Mouse (Mus musculus) E14TG2a.4 (cell line): ENCODE measurements around the gene Cdhr5.

Source experiments
- H3K27me3 ChIP-seq: 2 replicates; pipeline ENCODE4 v1.6.1; 2014; ENCODE audit warnings: low read length, control low read depth; ENCODE audit not compliant: insufficient read depth
- H3K36me3 ChIP-seq: 2 replicates; pipeline ENCODE4 v1.6.1; 2014; ENCODE audit warnings: low read length, control low read depth; ENCODE audit not compliant: insufficient read depth
- H3K4me1 ChIP-seq: replicated peaks from 2 replicates; pipeline ENCODE4 v1.6.1; 2014; ENCODE audit warnings: low read depth, low read length, control low read depth
- H3K4me3 ChIP-seq: replicated peaks from 2 replicates; pipeline ENCODE4 v1.5.1; 2014; ENCODE audit warnings: mild to moderate bottlenecking, low read length
- H3K9me3 ChIP-seq: 2 replicates; pipeline ENCODE4 v1.6.1; 2014; ENCODE audit warnings: low read length, control low read depth
- CTCF ChIP-seq: conservative IDR thresholded peaks from 2 replicates; pipeline ENCODE4 v1.5.1; 2014; ENCODE audit warnings: low read length
- NANOG ChIP-seq: IDR thresholded peaks from 2 replicates; pipeline ENCODE4 v1.6.1; 2014; ENCODE audit warnings: borderline replicate concordance, low read length, mixed read lengths
- POU5F1 ChIP-seq: IDR thresholded peaks from 2 replicates; pipeline ENCODE4 v1.6.1; 2014; ENCODE audit warnings: low read length, borderline replicate concordance

Cdhr5 gene

DNA sequence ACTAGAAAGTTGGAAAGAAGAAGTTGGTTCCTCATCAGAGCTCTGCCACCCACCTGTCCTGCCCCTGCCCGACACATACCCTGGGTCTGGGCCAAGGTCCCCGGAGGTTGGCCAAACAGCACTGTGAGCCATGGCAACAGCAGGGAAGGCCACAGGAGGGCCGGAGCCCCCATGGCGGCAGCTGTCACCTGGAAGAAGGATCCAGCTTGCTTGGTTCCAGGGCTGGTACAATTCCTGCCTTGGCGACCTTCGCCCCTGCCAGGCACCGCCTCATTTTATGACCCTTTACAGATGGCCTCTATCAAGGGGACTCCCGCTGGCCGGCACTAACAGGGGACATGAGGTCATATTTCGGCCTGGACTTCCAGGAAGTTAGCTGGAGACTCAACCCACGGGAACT, at the start of gene Cdhr5:
TSS of gene Cdhr5 (minus strand) at position 241 of the 400 bp plus-strand sequence.
- H3K27me3 ChIP-seq = peaks cover 42% of the 10 kb centered on the region
- TF ChIP-seq POU5F1 (no peak), NANOG (no peak), CTCF (no peak)
- H3K9me3 ChIP-seq = no peaks in the 10 kb centered on the region
- H3K4me1 ChIP-seq = peaks cover 38% of the 10 kb centered on the region
- H3K36me3 ChIP-seq = no peaks in the 10 kb centered on the region
- peak within 1 kb of the TSS; percentile 78 for H3K4me3 ChIP-seq

GRCm38 (mm10) chr7:141324686-141325085, 48.1 kb upstream of the Cdhr5 start:
- Histone ChIP-seq H3K4me3 (no peak overlapping the region), H3K4me1 (peaks cover 44% of the 10 kb centered on the region), H3K27me3 (peaks cover 19% of the 10 kb centered on the region), H3K36me3 (peaks cover 70% of the 10 kb centered on the region), H3K9me3 (no peaks in the 10 kb centered on the region)
- no peak for TF ChIP-seq NANOG
- no peak for TF ChIP-seq CTCF
- no peak for TF ChIP-seq POU5F1

- Histone ChIP-seq H3K4me3 (no peak overlapping the region), H3K4me1 (peaks cover 19% of the 10 kb centered on the region), H3K27me3 (no peaks in the 10 kb centered on the region), H3K36me3 (peaks cover 100% of the 10 kb centered on the region), H3K9me3 (no peaks in the 10 kb centered on the region)
- TF ChIP-seq POU5F1 (no peak), CTCF (no peak), NANOG (no peak)
Observed at GRCm38 (mm10) chr7:141319446-141319845, 42.9 kb upstream of the Cdhr5 start.

DNA sequence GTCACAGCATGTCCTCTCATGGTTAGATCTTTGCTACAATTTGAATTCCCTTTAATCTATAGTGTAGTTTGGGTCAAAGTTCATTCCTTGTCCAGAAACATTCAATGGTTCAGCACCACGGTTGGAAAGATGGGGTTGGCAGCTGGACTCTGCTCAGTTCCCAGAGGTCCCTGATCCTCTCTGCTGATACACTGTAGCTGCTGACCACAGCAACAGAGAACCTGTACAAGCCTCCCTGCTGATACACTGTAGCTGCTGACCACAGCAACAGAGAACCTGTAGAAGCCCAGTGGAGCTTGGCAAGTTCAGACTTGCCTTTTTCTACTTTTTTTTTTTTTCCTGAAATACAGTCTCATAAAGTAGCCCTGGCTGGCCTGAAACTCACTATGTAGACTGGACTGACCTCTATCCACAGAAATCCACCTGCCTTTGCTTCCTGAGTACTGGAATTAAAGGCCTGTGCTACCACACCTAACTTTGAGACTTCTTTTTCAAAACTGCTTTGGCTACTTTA, 41.1 kb upstream of the Cdhr5 start:
- no peak for TF ChIP-seq CTCF
- no peak for TF ChIP-seq NANOG
- TF ChIP-seq POU5F1 = no peak
- H3K27me3 ChIP-seq = no peaks in the 10 kb centered on the region

GRCm38 (mm10) chr7:141315974-141316373, 39.4 kb upstream of the Cdhr5 start:
- TF ChIP-seq CTCF (peak; percentile 57), POU5F1 (no peak), NANOG (no peak)
- no peaks in the 10 kb centered on the region for H3K27me3 ChIP-seq
- peaks cover 7% of the 10 kb centered on the region for H3K4me1 ChIP-seq
- no peaks in the 10 kb centered on the region for H3K9me3 ChIP-seq
- H3K36me3 ChIP-seq = peaks cover 100% of the 10 kb centered on the region
- no peak overlapping the region for H3K4me3 ChIP-seq

More for the DNA sequence above, 41.1 kb upstream of the Cdhr5 start:
- Histone ChIP-seq H3K36me3 (peaks cover 100% of the 10 kb centered on the region), H3K4me3 (no peak overlapping the region), H3K4me1 (peaks cover 10% of the 10 kb centered on the region), H3K9me3 (no peaks in the 10 kb centered on the region)

GRCm38 (mm10) chr7:141315076-141315475, 38.5 kb upstream of the Cdhr5 start:
- H3K9me3 ChIP-seq = no peaks in the 10 kb centered on the region
- H3K4me3 ChIP-seq = no peak overlapping the region
- H3K4me1 ChIP-seq = peaks cover 7% of the 10 kb centered on the region
- peaks cover 100% of the 10 kb centered on the region for H3K36me3 ChIP-seq
- TF ChIP-seq CTCF (no peak), POU5F1 (no peak), NANOG (no peak)
- no peaks in the 10 kb centered on the region for H3K27me3 ChIP-seq

- Histone ChIP-seq H3K4me1 (peaks cover 1% of the 10 kb centered on the region), H3K36me3 (peaks cover 100% of the 10 kb centered on the region), H3K4me3 (no peak overlapping the region), H3K9me3 (no peaks in the 10 kb centered on the region), H3K27me3 (no peaks in the 10 kb centered on the region)
- TF ChIP-seq CTCF = no peak
- no peak for TF ChIP-seq NANOG
- TF ChIP-seq POU5F1 = no peak
Observed at GRCm38 (mm10) chr7:141314416-141314815, 37.8 kb upstream of the Cdhr5 start.

- Histone ChIP-seq H3K4me3 (no peak overlapping the region), H3K4me1 (no peaks in the 10 kb centered on the region), H3K9me3 (no peaks in the 10 kb centered on the region), H3K27me3 (no peaks in the 10 kb centered on the region), H3K36me3 (peaks cover 100% of the 10 kb centered on the region)
- TF ChIP-seq POU5F1 (no peak), NANOG (no peak), CTCF (no peak)
Observed at GRCm38 (mm10) chr7:141304537-141304936, 28.0 kb upstream of the Cdhr5 start.

DNA sequence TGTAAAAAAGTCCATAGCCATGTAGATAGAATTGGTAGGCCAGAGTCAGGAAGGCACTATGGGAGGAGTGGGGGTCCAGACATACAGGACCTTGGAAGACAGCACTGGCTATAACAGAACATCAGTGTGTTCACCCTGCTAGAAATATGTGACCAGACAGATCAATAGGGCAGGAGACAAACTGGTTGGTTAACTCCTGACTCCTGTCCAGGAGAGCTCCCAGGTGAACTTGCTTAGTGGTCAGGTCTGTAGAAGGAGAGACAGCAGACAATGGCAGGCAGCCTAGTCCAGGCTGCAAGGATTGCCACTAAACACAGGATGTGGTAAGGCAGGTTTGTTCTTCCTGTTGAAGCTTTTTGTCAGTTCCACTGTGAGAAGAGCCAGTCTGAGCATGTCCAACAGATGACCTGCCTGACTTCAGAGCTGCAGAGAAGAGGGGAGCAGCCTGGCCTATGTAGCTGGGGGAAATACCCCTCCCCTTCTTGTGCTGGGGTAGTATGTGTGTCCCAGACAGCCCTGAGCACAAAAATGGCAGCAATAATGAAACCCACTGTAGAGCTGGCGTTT, 26.2 kb upstream of the Cdhr5 start:
- peaks cover 97% of the 10 kb centered on the region for H3K36me3 ChIP-seq
- no peaks in the 10 kb centered on the region for H3K4me1 ChIP-seq
- H3K27me3 ChIP-seq = no peaks in the 10 kb centered on the region
- H3K4me3 ChIP-seq = no peak overlapping the region
- TF ChIP-seq NANOG = no peak
- no peak for TF ChIP-seq CTCF
- TF ChIP-seq POU5F1 = no peak
- H3K9me3 ChIP-seq = no peaks in the 10 kb centered on the region
